ENCODE assay signal across 36 mouse cellular contexts in genomic region chr5:144234714-144235113, GRCm38 (mm10). TPM values are rescaled to one million over a fixed set of nuclear protein-coding genes. Genes with fewer than 3 reads are reported as not detected.
DNase-seq lines count a peak whose midpoint lies in the region; ATAC-seq and TF ChIP-seq lines count a peak whose summit lies in the region.
"Had no signal": no experiment of that assay in that cellular context is flagged by ENCODE, and none has a peak within 500 bp of the region (broad histone marks: within the 10 kb centered on the region; RNA-seq: fewer than 3 reads in every experiment).

No protein-coding gene starts in this region.

- H3K27me3 ChIP-seq in lung, postnatal 0 days (replicated peaks; ENCODE audit: insufficient read depth, low read length) = no peaks in the 10 kb centered on the region
- H3K27me3 ChIP-seq: CH12.LX; embryonic facial prominence, embryonic 12.5 days; forebrain, embryonic 15.5 days; hindbrain, embryonic 15.5 days; limb, embryonic 12.5 days; liver, embryonic 12.5 days; midbrain, embryonic 12.5 days; neural tube, embryonic 12.5 days; Patski; stomach, embryonic 15.5 days had no signal

- H3K9me3 ChIP-seq in lung, postnatal 0 days (ENCODE audit: low read length) = no peaks in the 10 kb centered on the region
- H3K9me3 ChIP-seq: embryonic facial prominence, embryonic 12.5 days; forebrain, embryonic 10.5 days; forebrain, embryonic 15.5 days; hindbrain, embryonic 10.5 days; hindbrain, embryonic 15.5 days; limb, embryonic 12.5 days; liver, embryonic 12.5 days; midbrain, embryonic 12.5 days; neural tube, embryonic 12.5 days; stomach, embryonic 15.5 days had no signal

- 63% methylated on average over 7 of the region's 7 CpGs for WGBS in lung, postnatal 0 days

- no peak for TF ChIP-seq CTCF in lung, postnatal 0 days (IDR thresholded peaks at IDR 0.05)
- TF ChIP-seq CTCF in layer of hippocampus, adult 2 months (conservative IDR thresholded peaks at IDR 0.05) = no peak

- H3K4me3 ChIP-seq in lung, postnatal 0 days (ENCODE audit: low read depth, low read length) = no peak overlapping the region
- no peak overlapping the region for H3K4me3 ChIP-seq in layer of hippocampus, adult 2 months
- H3K4me3 ChIP-seq: embryonic facial prominence, embryonic 12.5 days; forebrain, embryonic 10.5 days; forebrain, embryonic 15.5 days; hindbrain, embryonic 10.5 days; hindbrain, embryonic 15.5 days; left cerebral cortex, adult 2 months; limb, embryonic 12.5 days; liver, embryonic 12.5 days; megakaryocyte, embryonic 14.5 days; midbrain, embryonic 12.5 days; myocyte; neural tube, embryonic 12.5 days; stomach, embryonic 15.5 days had no signal

- no peak overlapping the region for H3K27ac ChIP-seq in lung, postnatal 0 days (ENCODE audit: low read length)
- H3K27ac ChIP-seq in layer of hippocampus, adult 2 months = peak overlapping the region; percentile 77; the same call in 1 of the 2 replicates
- H3K27ac ChIP-seq: embryonic facial prominence, embryonic 12.5 days; forebrain, embryonic 10.5 days; forebrain, embryonic 15.5 days; hindbrain, embryonic 10.5 days; hindbrain, embryonic 15.5 days; left cerebral cortex, adult 2 months; limb, embryonic 12.5 days; liver, embryonic 12.5 days; midbrain, embryonic 12.5 days; neural tube, embryonic 12.5 days; stomach, embryonic 15.5 days had no signal

- no peaks in the 10 kb centered on the region for H3K36me3 ChIP-seq in lung, postnatal 0 days (ENCODE audit: insufficient read depth, low read length)
- H3K36me3 ChIP-seq: embryonic facial prominence, embryonic 12.5 days; forebrain, embryonic 10.5 days; forebrain, embryonic 15.5 days; hindbrain, embryonic 10.5 days; hindbrain, embryonic 15.5 days; limb, embryonic 12.5 days; liver, embryonic 12.5 days; midbrain, embryonic 12.5 days; neural tube, embryonic 12.5 days; stomach, embryonic 15.5 days had no signal

- peak; percentile 43 for DNase-seq in adrenal gland, adult 2 months
- no peak for DNase-seq in adrenal gland, postnatal 36 days
- peak; percentile 31 for DNase-seq in lung, postnatal 0 days (ENCODE audit: low spot score)
- DNase-seq in lung, postnatal 4 days = no peak
- DNase-seq in layer of hippocampus, adult 2 months (ENCODE audit: low spot score in 2 of 2) = peak; percentile 62 to 77
- DNase-seq in layer of hippocampus, postnatal 14 days (ENCODE audit: low spot score in 2 of 2) = peak; percentile 47 to 87
- no peak for DNase-seq in right cerebral cortex, adult 18-20 months
- no peak for DNase-seq in gastrocnemius, postnatal 10 days
- DNase-seq: adrenal gland, postnatal 25 days; cerebellum, adult 11 months; cerebellum, adult 9-11 months; embryo, embryonic 11 days; heart, postnatal 14 days; kidney, adult 11 months; liver, postnatal 0 days; lung, postnatal 10 days; thymus, postnatal 25 days had no signal

- H3K4me2 ChIP-seq in lung, postnatal 0 days (replicated peaks; ENCODE audit: low read depth, low read length) = no peak overlapping the region
- H3K4me2 ChIP-seq: embryonic facial prominence, embryonic 12.5 days; forebrain, embryonic 15.5 days; hindbrain, embryonic 15.5 days; limb, embryonic 12.5 days; liver, embryonic 12.5 days; midbrain, embryonic 12.5 days; neural tube, embryonic 12.5 days; stomach, embryonic 15.5 days had no signal

- TF ChIP-seq EP300 in lung, postnatal 0 days (IDR thresholded peaks at IDR 0.05) = no peak

- peak; percentile 57 for ATAC-seq in lung, postnatal 0 days
- ATAC-seq: forebrain, embryonic 15.5 days; inflammation-experienced regulatory T-cells, adult 6 months; liver, embryonic 12.5 days; liver, postnatal 0 days; Patski had no signal

- H3K9ac ChIP-seq in lung, postnatal 0 days (replicated peaks; ENCODE audit: low read depth) = no peak overlapping the region
- H3K9ac ChIP-seq: embryonic facial prominence, embryonic 12.5 days; forebrain, embryonic 15.5 days; hindbrain, embryonic 15.5 days; limb, embryonic 12.5 days; liver, embryonic 12.5 days; liver, postnatal 0 days; midbrain, embryonic 12.5 days; neural tube, embryonic 12.5 days; stomach, embryonic 15.5 days had no signal

- no peaks in the 10 kb centered on the region for H3K4me1 ChIP-seq in lung, postnatal 0 days (ENCODE audit: insufficient read depth, low read depth, low read length)
- H3K4me1 ChIP-seq: embryonic facial prominence, embryonic 12.5 days; forebrain, embryonic 10.5 days; forebrain, embryonic 15.5 days; hindbrain, embryonic 10.5 days; hindbrain, embryonic 15.5 days; limb, embryonic 12.5 days; liver, embryonic 12.5 days; megakaryocyte, embryonic 14.5 days; midbrain, embryonic 12.5 days; neural tube, embryonic 12.5 days; stomach, embryonic 15.5 days had no signal

RNA-seq across cellular contexts. Expression of gene Bri3, which starts 9.5 kb away (rescaled TPM):
- total RNA-seq in adrenal gland, adult 2 months (2021) = 100 to 1,000 TPM; 127 TPM
- 248 and 377 TPM in 2 replicates for polyA plus RNA-seq in adrenal gland, adult 2 months (2012; rRNA removed)
- total RNA-seq in adrenal gland, postnatal 36 days (2021) = 100 to 1,000 TPM; 115 to 151 TPM
- 278 and 286 TPM in 2 replicates for polyA plus RNA-seq in lung, postnatal 0 days (2015; fragmentation: Nextera tagmentation; extraction: Ambion mirVana)
- 10 to 100 TPM; 64.7 to 65.3 TPM for total RNA-seq in layer of hippocampus, adult 2 months (2021)
- 10 to 100 TPM; 57.5 to 62.3 TPM for total RNA-seq in layer of hippocampus, postnatal 14 days (2021)
- total RNA-seq in gastrocnemius, postnatal 10 days (2021) = 10 to 100 TPM; 44.2 to 48.4 TPM

RNA-seq across cellular contexts. Expression of gene Tecpr1, which starts 11.3 kb away (rescaled TPM):
- total RNA-seq in adrenal gland, adult 2 months (2021) = 100 to 1,000 TPM in 1 of 2 experiments, 10 to 100 TPM in 1; 77.8 to 125 TPM
- 130 and 135 TPM in 2 replicates for polyA plus RNA-seq in adrenal gland, adult 2 months (2012; rRNA removed)
- 100 to 1,000 TPM in 1 of 2 experiments, 10 to 100 TPM in 1; 92.8 to 111 TPM for total RNA-seq in adrenal gland, postnatal 36 days (2021)
- 34.1 and 35.0 TPM in 2 replicates for polyA plus RNA-seq in lung, postnatal 0 days (2015; fragmentation: Nextera tagmentation; extraction: Ambion mirVana)
- 100 to 1,000 TPM; 107 to 115 TPM for total RNA-seq in layer of hippocampus, adult 2 months (2021)
- total RNA-seq in layer of hippocampus, postnatal 14 days (2021) = 100 to 1,000 TPM in 1 of 2 experiments, 10 to 100 TPM in 1; 94.5 to 104 TPM
- 10 to 100 TPM; 17.8 to 21.3 TPM for total RNA-seq in gastrocnemius, postnatal 10 days (2021)

RNA-seq across cellular contexts. Expression of gene Bhlha15, which starts 44.6 kb away (rescaled TPM):
- total RNA-seq in adrenal gland, adult 2 months (2021) = 1 to 10 TPM in 1 of 2 experiments, under 1 TPM in 1; 0.49 to 1.0 TPM
- polyA plus RNA-seq in adrenal gland, adult 2 months (2012; rRNA removed) = 0.69 and 0.88 TPM in 2 replicates
- total RNA-seq in adrenal gland, postnatal 36 days (2021) = under 1 TPM; 0.69 to 0.86 TPM
- 0.20 TPM in 1 of 2 replicates, not detected in the other for polyA plus RNA-seq in lung, postnatal 0 days (2015; fragmentation: Nextera tagmentation; extraction: Ambion mirVana)
- under 1 TPM; 0.20 to 0.22 TPM for total RNA-seq in layer of hippocampus, adult 2 months (2021)
- under 1 TPM in 1 of 2 experiments, not detected in 1; 0.45 TPM for total RNA-seq in layer of hippocampus, postnatal 14 days (2021)
- under 1 TPM in 1 of 2 experiments, not detected in 1; 0.32 TPM for total RNA-seq in gastrocnemius, postnatal 10 days (2021)
- total RNA-seq: gastrocnemius, adult 8-10 months; heart, postnatal 14 days; midbrain, postnatal 0 days had no signal
- polyA plus RNA-seq: C2C12; midbrain, embryonic 12.5 days had no signal

Comparison
In these comparisons a context has a peak if more than half of its experiments do, and no peak if none do; other contexts are left out.
1. DNase-seq: peak in adrenal gland, adult 2 months (single experiment), lung, postnatal 0 days (single experiment), layer of hippocampus, adult 2 months (2 of 2) and layer of hippocampus, postnatal 14 days (2 of 2); none in adrenal gland, postnatal 36 days (0 of 2), lung, postnatal 4 days (0 of 2), right cerebral cortex, adult 18-20 months (single experiment) and gastrocnemius, postnatal 10 days (single experiment).